Mouse (Mus musculus): Measurements from ENCODE around the gene Tspan18.

GRCm38 (mm10) chr2:93199531-93199974, 134.8 kb downstream of the Tspan18 start:
- TF ChIP-seq CHD2 (IDR thresholded peaks at IDR 0.05; ENCODE audit: low read depth, low read length) (no peak), ZNF384 (IDR thresholded peaks at IDR 0.05; ENCODE audit: low read depth, low read length) (no peak), MAFK (IDR thresholded peaks at IDR 0.05; ENCODE audit: insufficient read depth, low read depth, low read length) (no peak), HCFC1 (IDR thresholded peaks at IDR 0.05; ENCODE audit: borderline replicate concordance, insufficient read depth, low read length) (no peak)
